Mouse (Mus musculus): ENCODE data around the gene Tango2. TPM values are rescaled to one million over a fixed set of nuclear protein-coding genes. Genes with fewer than 3 reads are reported as not detected.

Gene Tango2
- polyA plus RNA-seq, 1 experiment from 2014 or later: 49.7 TPM

DNA sequence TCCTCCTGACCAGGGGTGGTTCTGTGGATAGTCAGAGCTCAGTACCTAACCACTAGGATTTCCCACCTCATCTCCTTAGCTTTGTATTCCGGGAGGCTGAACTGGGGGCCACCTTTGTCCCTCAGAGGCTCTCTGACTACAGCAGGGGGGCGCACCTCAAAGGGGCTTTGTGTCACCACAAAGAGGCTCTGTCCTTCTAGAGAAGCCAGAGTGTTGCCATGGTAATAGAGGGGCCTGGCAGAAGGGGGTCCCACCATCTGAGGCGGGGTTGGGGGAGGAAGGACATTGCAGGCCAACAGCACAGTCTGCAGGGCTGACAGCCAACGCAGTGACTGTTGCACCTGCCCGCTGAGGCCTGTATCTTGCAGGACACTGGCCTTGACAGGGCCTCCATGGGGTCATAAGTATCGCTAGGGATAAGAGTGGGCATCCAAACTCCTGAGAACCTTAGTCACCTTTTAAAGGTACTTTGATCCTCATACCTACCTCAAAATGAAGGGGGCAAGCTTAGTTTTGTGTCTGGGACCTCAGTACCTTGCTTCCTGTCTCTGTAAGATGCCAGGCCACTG lies 32.7 kb upstream of the Tango2 start:
- Histone ChIP-seq H3K9ac (replicated peaks) (no peak overlapping the region), H3K27ac (replicated peaks) (peak overlapping the region; percentile 92), H3K36me3 (no peaks in the 10 kb centered on the region), H3K27me3 (no peaks in the 10 kb centered on the region), H3K4me2 (replicated peaks) (0 out of 2 replicates have a peak overlapping the region, but pooled peaks have one; percentile 6), H3K4me1 (peaks cover 78% of the 10 kb centered on the region), H3K9me3 (no peaks in the 10 kb centered on the region), H3K4me3 (no peak overlapping the region)
- peak; percentile 86 for ATAC-seq (ENCODE audit: low FRiP score, low read depth)
- WGBS: 9% methylated on average over 6 of the region's 6 CpGs

DNA sequence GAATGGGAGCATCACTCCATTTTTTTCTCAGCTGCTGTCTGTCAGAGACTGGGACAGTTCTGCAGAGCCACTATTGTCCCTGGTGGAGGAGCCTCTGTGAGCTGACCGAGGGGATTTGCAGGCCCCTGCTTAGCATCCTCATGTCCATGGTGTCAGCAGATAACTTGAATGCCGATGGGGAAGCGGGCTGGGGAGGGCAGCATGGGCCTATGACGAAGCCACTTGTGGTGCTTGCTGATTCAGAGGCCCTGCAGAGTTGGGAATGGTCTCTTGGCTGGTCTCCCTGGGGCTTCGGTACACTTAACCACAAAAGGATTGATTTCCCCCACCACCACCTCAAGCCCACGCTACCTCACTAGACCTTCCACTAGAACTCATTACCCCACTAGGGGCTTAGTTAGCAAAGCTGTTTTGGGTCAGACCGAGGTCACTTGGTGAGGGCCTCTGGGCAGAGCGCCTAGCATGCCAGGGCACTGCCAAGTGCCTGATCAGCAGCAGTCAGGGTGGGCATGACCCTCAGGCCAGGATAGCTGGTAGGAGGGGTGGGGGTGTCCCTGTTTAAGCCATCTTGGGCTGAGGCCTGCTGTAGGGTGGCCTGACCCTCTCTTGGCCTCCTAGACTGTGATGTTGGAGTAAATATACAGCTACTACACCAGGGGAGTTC lies 31.6 kb upstream of the Tango2 start:
- 43% methylated on average over 8 of the region's 8 CpGs for WGBS
- peaks cover 74% of the 10 kb centered on the region for H3K4me1 ChIP-seq
- H3K9ac ChIP-seq (replicated peaks): 0 out of 2 replicates have a peak overlapping the region, but pooled peaks have one; percentile 24
- no peak overlapping the region for H3K4me3 ChIP-seq
- no peaks in the 10 kb centered on the region for H3K36me3 ChIP-seq
- H3K9me3 ChIP-seq: no peaks in the 10 kb centered on the region
- H3K4me2 ChIP-seq (replicated peaks): no peak overlapping the region
- H3K27me3 ChIP-seq: no peaks in the 10 kb centered on the region
- no peak for ATAC-seq (ENCODE audit: low FRiP score, low read depth)
- H3K27ac ChIP-seq (replicated peaks): peak overlapping the region; percentile 92

DNA sequence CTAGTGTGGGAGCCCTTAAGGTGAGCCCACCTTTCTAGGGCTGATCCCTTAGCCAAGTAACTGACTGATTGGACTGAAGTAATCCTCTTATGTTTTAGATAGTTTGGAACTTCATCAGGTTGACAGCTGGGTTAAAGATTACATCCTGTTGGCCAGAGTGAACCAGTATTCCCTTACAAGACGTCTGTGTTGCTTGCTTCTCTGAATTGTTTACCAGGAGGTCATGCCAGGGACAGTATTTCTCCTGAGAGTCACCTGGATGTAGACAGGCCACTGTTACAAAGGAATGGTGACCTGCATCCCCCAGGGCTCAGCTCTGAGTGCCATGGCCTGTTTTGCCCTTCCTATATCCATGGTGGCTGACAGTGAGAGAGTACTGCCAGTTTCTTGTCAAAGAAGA lies 30.6 kb upstream of the Tango2 start:
- H3K4me3 ChIP-seq: no peak overlapping the region
- ATAC-seq (ENCODE audit: low FRiP score, low read depth): no peak
- H3K4me2 ChIP-seq (replicated peaks): no peak overlapping the region
- H3K9ac ChIP-seq (replicated peaks): no peak overlapping the region
- H3K36me3 ChIP-seq: no peaks in the 10 kb centered on the region
- no peaks in the 10 kb centered on the region for H3K27me3 ChIP-seq
- no peaks in the 10 kb centered on the region for H3K9me3 ChIP-seq
- no peak overlapping the region for H3K27ac ChIP-seq (replicated peaks)
- 36% methylated on average over 1 of the region's 1 CpGs for WGBS
- peaks cover 64% of the 10 kb centered on the region for H3K4me1 ChIP-seq

DNA sequence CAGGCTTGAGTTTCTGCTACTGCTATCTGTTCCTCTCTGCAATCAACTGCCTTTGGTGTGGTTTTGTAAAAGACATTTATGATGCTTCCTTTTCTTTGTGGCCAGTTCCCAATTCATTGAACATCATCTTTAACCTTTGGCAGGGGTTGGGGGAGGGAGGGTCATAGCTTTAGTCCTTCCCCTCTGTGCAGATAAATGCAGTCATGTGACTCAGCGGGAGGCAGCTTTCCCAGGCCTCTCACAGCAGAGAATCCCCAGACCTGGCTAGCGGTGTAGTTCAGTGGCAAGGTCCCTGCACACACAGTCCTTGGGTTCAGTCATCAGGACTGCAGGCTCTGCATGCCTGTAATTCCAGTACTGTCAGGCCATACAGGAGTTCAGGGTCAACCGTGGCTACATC lies 29.3 kb upstream of the Tango2 start:
- peaks cover 51% of the 10 kb centered on the region for H3K4me1 ChIP-seq
- H3K9ac ChIP-seq (replicated peaks): 0 out of 2 replicates have a peak overlapping the region, but pooled peaks have one; percentile 6
- no peaks in the 10 kb centered on the region for H3K9me3 ChIP-seq
- peak overlapping the region; percentile 30 for H3K27ac ChIP-seq (replicated peaks)
- H3K4me2 ChIP-seq (replicated peaks): no peak overlapping the region
- no peaks in the 10 kb centered on the region for H3K27me3 ChIP-seq
- 14% methylated on average over 3 of the region's 3 CpGs for WGBS
- H3K36me3 ChIP-seq: no peaks in the 10 kb centered on the region
- H3K4me3 ChIP-seq: no peak overlapping the region
- ATAC-seq (ENCODE audit: low FRiP score, low read depth): no peak

DNA sequence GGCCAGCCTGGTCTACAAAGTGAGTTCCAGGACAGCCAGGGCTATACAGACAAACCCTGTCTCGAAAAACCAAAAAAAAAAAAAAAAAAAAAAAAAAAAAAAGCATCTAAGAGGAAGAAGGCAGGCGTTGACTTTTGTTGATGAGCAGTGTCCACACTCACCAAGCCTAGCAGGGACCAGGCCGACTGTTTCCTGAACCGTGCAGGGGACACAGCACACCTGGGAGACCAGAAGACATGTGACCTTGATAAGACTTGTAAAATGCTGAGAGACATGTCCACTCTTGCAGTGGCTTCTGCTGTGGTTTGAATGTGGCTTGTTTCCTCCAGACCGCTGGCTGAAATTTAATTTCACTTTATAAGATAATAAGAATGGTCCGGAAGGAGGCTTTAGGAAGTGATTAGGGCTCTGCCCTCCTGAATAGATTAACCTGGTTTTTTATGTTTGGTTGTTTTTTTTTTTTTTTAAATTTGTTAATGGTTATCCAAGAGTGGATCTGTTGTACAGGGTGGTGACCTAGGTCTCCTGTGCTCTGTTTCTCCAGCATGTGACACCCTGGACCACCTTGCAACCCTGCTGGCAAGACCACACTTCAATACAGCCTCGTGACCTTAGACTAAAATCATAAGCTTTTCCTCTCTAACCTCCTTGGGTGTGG lies 28.5 kb upstream of the Tango2 start:
- H3K27me3 ChIP-seq: no peaks in the 10 kb centered on the region
- H3K9me3 ChIP-seq: no peaks in the 10 kb centered on the region
- peaks cover 43% of the 10 kb centered on the region for H3K4me1 ChIP-seq
- 88% methylated on average over 7 of the region's 7 CpGs for WGBS
- no peak for ATAC-seq (ENCODE audit: low FRiP score, low read depth)
- H3K27ac ChIP-seq (replicated peaks): no peak overlapping the region
- peaks cover 3% of the 10 kb centered on the region; the same call in 1 of the 2 replicates for H3K36me3 ChIP-seq
- no peak overlapping the region for H3K4me2 ChIP-seq (replicated peaks)
- H3K9ac ChIP-seq (replicated peaks): no peak overlapping the region
- no peak overlapping the region for H3K4me3 ChIP-seq

DNA sequence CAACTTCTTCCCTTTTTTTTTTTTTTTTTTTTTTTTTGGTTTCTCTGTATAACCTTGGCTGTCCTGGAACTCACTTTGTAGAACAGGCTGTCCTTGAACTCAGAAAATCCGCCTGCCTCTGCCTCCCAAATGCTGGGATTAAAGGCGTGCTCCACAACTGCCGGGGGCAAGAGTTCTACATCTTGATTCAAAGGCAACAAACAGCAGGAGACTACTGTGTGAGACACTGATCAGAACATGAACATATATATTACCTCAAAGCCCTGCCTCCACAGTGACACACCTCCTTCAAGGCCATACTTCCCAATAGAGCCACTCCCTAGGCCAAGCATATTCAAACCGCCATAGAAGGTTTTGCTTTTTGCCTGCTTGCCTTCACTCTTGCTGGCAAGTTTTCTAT lies 25.7 kb upstream of the Tango2 start:
- Histone ChIP-seq H3K27ac (replicated peaks) (no peak overlapping the region), H3K4me2 (replicated peaks) (no peak overlapping the region), H3K36me3 (peaks cover 8% of the 10 kb centered on the region; the same call in 1 of the 2 replicates), H3K9me3 (no peaks in the 10 kb centered on the region), H3K9ac (replicated peaks) (no peak overlapping the region), H3K27me3 (no peaks in the 10 kb centered on the region), H3K4me1 (peaks cover 17% of the 10 kb centered on the region), H3K4me3 (no peak overlapping the region)
- no peak for ATAC-seq (ENCODE audit: low FRiP score, low read depth)
- WGBS: 88% methylated on average over 4 of the region's 4 CpGs

DNA sequence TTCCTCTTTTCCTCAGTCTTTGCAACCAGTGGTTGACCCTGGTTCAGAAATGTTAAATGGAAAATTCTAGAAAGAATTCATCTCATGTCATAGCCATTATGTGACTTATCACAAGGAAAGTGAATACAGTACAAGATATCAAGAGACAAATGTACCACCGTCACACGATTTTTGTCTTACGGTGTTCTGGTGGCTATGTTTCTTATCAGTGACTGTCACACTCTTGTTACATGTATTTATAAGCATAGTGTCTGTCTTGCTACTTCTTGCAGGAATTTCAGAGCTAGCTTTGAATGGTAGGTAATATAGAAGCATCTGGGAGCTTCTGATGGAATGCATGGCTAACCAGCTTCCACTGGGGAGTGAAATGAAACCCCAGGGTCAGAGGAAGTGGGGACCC lies 22.3 kb upstream of the Tango2 start:
- Histone ChIP-seq H3K27me3 (no peaks in the 10 kb centered on the region), H3K4me2 (replicated peaks) (no peak overlapping the region), H3K4me1 (no peaks in the 10 kb centered on the region), H3K4me3 (no peak overlapping the region), H3K9me3 (no peaks in the 10 kb centered on the region), H3K36me3 (peaks cover 8% of the 10 kb centered on the region; the same call in 1 of the 2 replicates), H3K9ac (replicated peaks) (no peak overlapping the region), H3K27ac (replicated peaks) (no peak overlapping the region)
- WGBS: 90% methylated on average over 3 of the region's 3 CpGs
- no peak for ATAC-seq (ENCODE audit: low FRiP score, low read depth)

DNA sequence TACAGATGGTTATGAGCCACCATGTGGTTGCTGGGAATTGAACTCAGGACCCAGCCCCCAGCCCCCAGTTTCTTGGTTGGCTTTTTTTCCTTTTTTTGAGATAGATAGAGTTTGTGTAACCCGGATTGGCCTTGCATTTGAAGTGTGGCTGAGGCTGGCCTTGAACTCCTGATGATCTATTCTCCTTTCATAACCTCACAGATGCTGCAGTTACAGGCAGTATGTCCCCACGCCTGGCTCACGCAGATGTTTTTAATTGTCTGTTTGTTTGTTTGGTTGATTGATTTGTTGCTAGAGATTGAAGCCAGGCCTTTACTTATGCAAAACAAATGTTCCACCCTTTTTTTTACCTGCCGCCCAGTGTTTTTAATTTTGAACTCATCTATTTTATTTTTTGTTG lies 18.9 kb upstream of the Tango2 start:
- no peak overlapping the region for H3K4me2 ChIP-seq (replicated peaks)
- H3K36me3 ChIP-seq: peaks cover 18% of the 10 kb centered on the region
- H3K9ac ChIP-seq (replicated peaks): no peak overlapping the region
- no peak overlapping the region for H3K27ac ChIP-seq (replicated peaks)
- H3K9me3 ChIP-seq: no peaks in the 10 kb centered on the region
- H3K27me3 ChIP-seq: no peaks in the 10 kb centered on the region
- WGBS: 95% methylated on average over 4 of the region's 4 CpGs
- no peaks in the 10 kb centered on the region for H3K4me1 ChIP-seq
- no peak overlapping the region for H3K4me3 ChIP-seq
- no peak for ATAC-seq (ENCODE audit: low FRiP score, low read depth)

DNA sequence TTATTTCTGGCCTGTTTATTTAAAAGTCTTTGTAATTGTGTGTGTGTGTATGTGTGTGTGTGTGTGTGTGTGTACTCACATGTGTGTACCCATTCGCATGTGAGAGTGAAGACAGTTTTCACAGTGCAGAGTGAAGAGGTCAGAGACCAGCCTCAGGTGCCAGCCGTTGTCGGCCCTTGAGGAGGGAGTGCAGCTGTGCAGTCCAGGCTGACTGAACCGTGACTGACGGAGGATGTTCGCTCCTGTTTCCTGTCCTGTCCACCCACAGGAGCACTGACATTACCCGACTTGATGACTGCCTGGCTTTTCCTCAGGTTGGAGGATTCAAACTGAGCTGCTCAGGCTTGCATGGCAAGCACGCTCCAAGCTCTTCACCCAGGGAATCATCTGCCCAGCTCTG lies 15.0 kb upstream of the Tango2 start:
- Histone ChIP-seq H3K4me1 (0 out of 2 replicates have a peak, but pooled peaks cover 5% of the 10 kb centered on the region), H3K4me3 (no peak overlapping the region), H3K27me3 (no peaks in the 10 kb centered on the region), H3K36me3 (peaks cover 13% of the 10 kb centered on the region), H3K9ac (replicated peaks) (no peak overlapping the region), H3K9me3 (no peaks in the 10 kb centered on the region), H3K27ac (replicated peaks) (no peak overlapping the region), H3K4me2 (replicated peaks) (no peak overlapping the region)
- 84% methylated on average over 8 of the region's 8 CpGs for WGBS
- no peak for ATAC-seq (ENCODE audit: low FRiP score, low read depth)

DNA sequence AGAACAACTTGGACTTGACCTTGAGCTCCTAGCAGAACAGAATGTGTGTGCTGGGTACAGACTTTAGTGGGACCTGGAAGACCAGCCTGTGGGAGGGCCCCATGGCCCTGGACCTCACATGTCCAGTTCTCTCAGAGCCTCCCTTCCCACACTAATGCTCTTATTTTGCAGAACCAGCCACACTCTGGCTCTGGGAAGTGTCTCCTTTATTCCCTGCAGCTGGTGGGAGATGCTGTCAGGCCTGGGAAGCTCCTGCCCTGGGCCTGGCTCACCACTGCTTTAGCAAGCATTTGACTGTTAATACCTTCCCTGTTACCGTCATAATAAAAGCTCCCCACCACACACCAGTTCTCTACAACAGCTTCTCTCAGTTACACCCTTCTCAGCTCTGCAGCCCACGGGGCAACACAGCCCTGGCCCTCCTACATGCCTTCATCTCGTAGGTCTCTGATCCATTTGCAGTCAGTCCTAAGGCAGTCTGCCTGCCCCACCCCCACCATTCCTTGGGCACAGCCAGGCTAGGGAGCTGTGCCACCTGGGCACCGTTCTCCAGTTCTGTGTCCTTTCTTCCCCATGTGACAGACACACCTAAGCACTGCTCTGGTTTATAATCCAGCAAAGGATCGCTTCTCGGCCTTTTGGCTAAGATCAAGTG lies 12.4 kb upstream of the Tango2 start:
- 73% methylated on average over 6 of the region's 6 CpGs for WGBS
- Histone ChIP-seq H3K9me3 (no peaks in the 10 kb centered on the region), H3K4me1 (0 out of 2 replicates have a peak, but pooled peaks cover 5% of the 10 kb centered on the region), H3K4me3 (no peak overlapping the region), H3K4me2 (replicated peaks) (no peak overlapping the region), H3K27me3 (no peaks in the 10 kb centered on the region), H3K27ac (replicated peaks) (no peak overlapping the region), H3K36me3 (peaks cover 13% of the 10 kb centered on the region), H3K9ac (replicated peaks) (no peak overlapping the region)
- no peak for ATAC-seq (ENCODE audit: low FRiP score, low read depth)

DNA sequence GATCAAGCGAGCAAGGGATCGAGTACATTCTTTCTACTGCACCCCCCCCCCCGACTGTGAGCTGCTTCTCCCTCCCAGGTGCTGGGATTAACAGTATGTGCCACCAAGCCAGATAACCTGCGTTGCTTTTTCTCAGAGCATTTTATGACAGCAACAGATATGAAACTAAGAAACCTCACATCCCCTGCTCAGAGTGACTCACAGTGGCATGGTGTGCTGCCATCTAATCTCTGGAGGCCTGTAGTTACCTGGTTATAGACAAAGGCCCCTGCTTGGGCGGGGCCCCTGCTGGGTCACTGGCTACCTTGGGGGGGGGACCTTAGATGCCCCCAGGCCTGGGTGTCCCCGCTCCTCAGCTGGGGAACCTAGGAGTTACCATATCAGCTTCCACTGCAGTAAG lies 10.1 kb upstream of the Tango2 start:
- no peak overlapping the region for H3K4me2 ChIP-seq (replicated peaks)
- peaks cover 10% of the 10 kb centered on the region; the same call in 1 of the 2 replicates for H3K4me1 ChIP-seq
- no peak overlapping the region for H3K4me3 ChIP-seq
- H3K27ac ChIP-seq (replicated peaks): no peak overlapping the region
- 88% methylated on average over 6 of the region's 6 CpGs for WGBS
- H3K9ac ChIP-seq (replicated peaks): no peak overlapping the region
- no peaks in the 10 kb centered on the region for H3K36me3 ChIP-seq
- no peaks in the 10 kb centered on the region for H3K27me3 ChIP-seq
- no peak for ATAC-seq (ENCODE audit: low FRiP score, low read depth)
- H3K9me3 ChIP-seq: no peaks in the 10 kb centered on the region

DNA sequence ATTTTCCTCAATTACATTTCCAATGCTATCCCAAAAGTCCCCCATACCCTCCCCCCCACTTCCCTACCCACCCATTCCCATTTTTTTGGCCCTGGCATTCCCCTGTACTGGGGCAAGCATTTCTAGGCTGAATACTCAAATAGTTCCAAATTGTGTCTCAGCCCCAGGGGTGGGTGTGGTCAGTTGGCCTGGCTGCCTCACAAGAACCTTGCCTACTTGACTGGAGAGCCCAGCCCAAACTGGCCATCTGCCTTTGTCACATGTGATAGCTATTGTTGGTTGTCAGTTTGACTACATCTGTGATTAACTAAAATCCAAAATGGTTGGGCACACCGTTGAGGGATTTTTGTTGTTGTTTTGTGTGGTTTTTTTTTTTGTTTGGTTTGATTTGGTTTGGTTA lies 9.1 kb upstream of the Tango2 start:
- Histone ChIP-seq H3K27me3 (no peaks in the 10 kb centered on the region), H3K27ac (replicated peaks) (no peak overlapping the region), H3K4me3 (no peak overlapping the region), H3K9me3 (no peaks in the 10 kb centered on the region), H3K4me2 (replicated peaks) (no peak overlapping the region), H3K36me3 (no peaks in the 10 kb centered on the region), H3K9ac (replicated peaks) (no peak overlapping the region), H3K4me1 (peaks cover 10% of the 10 kb centered on the region; the same call in 1 of the 2 replicates)
- 97% methylated on average over 1 of the region's 1 CpGs for WGBS
- no peak for ATAC-seq (ENCODE audit: low FRiP score, low read depth)
